Comparison of ENCODE assay signal across 8 mouse cellular contexts in the genomic region with DNA sequence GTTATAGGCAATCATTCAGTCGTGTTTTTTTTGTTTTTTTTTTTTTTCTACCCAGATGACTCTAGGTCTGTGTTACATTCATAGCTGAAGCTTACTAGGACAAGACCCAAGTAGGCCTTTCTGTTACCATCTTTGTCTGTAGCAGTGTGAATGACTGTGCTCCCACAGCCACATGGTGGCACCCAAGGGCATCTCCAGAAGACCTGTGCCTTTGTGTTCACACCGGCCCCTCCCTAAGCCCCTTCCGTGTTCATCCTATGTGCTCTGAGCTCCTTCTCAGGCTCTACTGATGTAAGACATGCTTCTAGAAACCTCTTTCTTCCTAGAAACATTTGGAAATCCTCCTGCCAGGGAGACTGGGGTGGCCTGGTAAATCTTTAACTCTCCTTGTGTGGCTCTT. TPM values are rescaled to one million over a fixed set of nuclear protein-coding genes. Genes with fewer than 3 reads are reported as not detected.
DNase-seq lines count a peak whose midpoint lies in the region; ATAC-seq and TF ChIP-seq lines count a peak whose summit lies in the region.
"Had no signal": no experiment of that assay in that cellular context is flagged by ENCODE, and none has a peak within 500 bp of the region (broad histone marks: within the 10 kb centered on the region; RNA-seq: fewer than 3 reads in every experiment).

A gene (plus strand): TSS at position 240 of the 400 bp plus-strand sequence.

- peak within 1 kb of the TSS; percentile 83 for H3K27ac ChIP-seq in heart, adult 2 months
- H3K27ac ChIP-seq in kidney, postnatal 0 days: no peak within 1 kb of the TSS
- H3K27ac ChIP-seq: midbrain, embryonic 12.5 days had no signal

- TF ChIP-seq POLR2A in heart, adult 2 months (IDR thresholded peaks at IDR 0.05; ENCODE audit: insufficient read depth, low read depth, low read length): peak; percentile 39; the same call in 1 of the 2 replicates

- no peaks in the 10 kb centered on the region for H3K36me3 ChIP-seq in heart, adult 2 months (ENCODE audit: control insufficient read depth, insufficient read depth, low read length)
- no peaks in the 10 kb centered on the region for H3K36me3 ChIP-seq in kidney, postnatal 0 days (ENCODE audit: insufficient read depth, low read length)
- H3K36me3 ChIP-seq: midbrain, embryonic 12.5 days had no signal

- H3K9me3 ChIP-seq in kidney, postnatal 0 days (replicated peaks; ENCODE audit: low read length): no peaks in the 10 kb centered on the region
- H3K9me3 ChIP-seq: midbrain, embryonic 12.5 days had no signal

- H3K4me1 ChIP-seq in heart, adult 2 months (ENCODE audit: control insufficient read depth, insufficient read depth, low read length): peaks cover 1% of the 10 kb centered on the region; the same call in 1 of the 2 replicates
- no peaks in the 10 kb centered on the region for H3K4me1 ChIP-seq in kidney, postnatal 0 days (replicated peaks; ENCODE audit: insufficient read depth, low read length)

- DNase-seq in CD4-positive helper T cell, adult 2 months (ENCODE audit: low read depth, low spot score): peak; percentile 91
- peak; percentile 13 for DNase-seq in MN1 (ENCODE audit: low spot score)
- peak; percentile 69 to 83 for DNase-seq in heart, adult 2 months
- peak; percentile 67 for DNase-seq in kidney, postnatal 0 days (ENCODE audit: low spot score)
- DNase-seq in yolk sac, embryonic 10.5 days (ENCODE audit: low spot score): peak; percentile 57
- DNase-seq in right cerebral cortex, adult 18-20 months: no peak

- WGBS in heart, adult 2 months: 19% methylated on average over 3 of the region's 3 CpGs
- WGBS in kidney, postnatal 0 days: 29% methylated on average over 3 of the region's 3 CpGs

- H3K4me3 ChIP-seq in heart, adult 2 months: peak within 1 kb of the TSS; percentile 45; the same call in 1 of the 2 replicates
- no peak within 1 kb of the TSS for H3K4me3 ChIP-seq in kidney, postnatal 0 days (replicated peaks; ENCODE audit: low read depth, low read length)
- H3K4me3 ChIP-seq: midbrain, embryonic 12.5 days had no signal

- H3K79me2 ChIP-seq in heart, adult 2 months (replicated peaks; ENCODE audit: control insufficient read depth, insufficient read depth, low read length): no peaks in the 10 kb centered on the region

- TF ChIP-seq CTCF in heart, adult 2 months (IDR thresholded peaks at IDR 0.05): peak; percentile 81
- TF ChIP-seq CTCF in kidney, postnatal 0 days (IDR thresholded peaks at IDR 0.05; ENCODE audit: low read depth): peak; percentile 71

- peak within 1 kb of the TSS; percentile 21; the same call in 1 of the 2 replicates for H3K4me2 ChIP-seq in kidney, postnatal 0 days (ENCODE audit: low read length)
- H3K4me2 ChIP-seq: midbrain, embryonic 12.5 days had no signal

- peak within 1 kb of the TSS; percentile 34 for H3K9ac ChIP-seq in heart, adult 2 months (ENCODE audit: low read depth, low read length)
- H3K9ac ChIP-seq in kidney, postnatal 0 days (ENCODE audit: low read depth, low read length): no peak within 1 kb of the TSS
- H3K9ac ChIP-seq: midbrain, embryonic 12.5 days had no signal

- TF ChIP-seq EP300 in heart, adult 2 months (IDR thresholded peaks at IDR 0.05; ENCODE audit: insufficient read depth, low read depth, low read length): no peak

- intact Hi-C loops in heart, adult 2 months (cut with DNase I): loop anchor here (2.0 to 5.0 kb wide), 3 partner anchors 32 to 100 kb away; a partner anchor contains a TSS

- H3K27me3 ChIP-seq in heart, adult 2 months (ENCODE audit: control insufficient read depth, insufficient read depth, low read length): no peaks in the 10 kb centered on the region
- H3K27me3 ChIP-seq in kidney, postnatal 0 days (ENCODE audit: insufficient read depth, low read length): no peaks in the 10 kb centered on the region

- 0 out of 2 replicates have a peak, but pooled peaks have one; percentile 42 for ATAC-seq in kidney, postnatal 0 days (replicated peaks; ENCODE audit: low FRiP score, low read depth)
- ATAC-seq in monocyte, adult 5-6 weeks (replicated peaks; ENCODE audit: insufficient number of reproducible peaks, low FRiP score, low TSS enrichment, poor library complexity, severe bottlenecking): 0 out of 2 replicates have a peak, but pooled peaks have one; percentile 61

RNA-seq across cellular contexts. Expression of the gene that starts here (rescaled TPM):
- 1 to 10 TPM; 7.1 to 7.6 TPM for total RNA-seq in heart, adult 2 months (2021)
- polyA plus RNA-seq in heart, adult 2 months (2012; rRNA removed): 4.1 and 7.3 TPM in 2 replicates
- polyA plus RNA-seq in kidney, postnatal 0 days (2015; fragmentation: Nextera tagmentation; extraction: Ambion mirVana): 4.2 and 4.5 TPM in 2 replicates
- 132 to 417 TPM (median 134 TPM) in 3 replicates for total RNA-seq in monocyte, adult 5-6 weeks (2017)

Comparison
In these comparisons a context has a peak if more than half of its experiments do, and no peak if none do; other contexts are left out.
1. RNA of the gene that starts here (total RNA-seq): 132 to 417 TPM in monocyte, adult 5-6 weeks; 7.1 to 7.6 TPM in heart, adult 2 months; every median in the first group is over 10 times any median in the second.